Mouse (Mus musculus): ENCODE data around the gene Lcorl.

DNA sequence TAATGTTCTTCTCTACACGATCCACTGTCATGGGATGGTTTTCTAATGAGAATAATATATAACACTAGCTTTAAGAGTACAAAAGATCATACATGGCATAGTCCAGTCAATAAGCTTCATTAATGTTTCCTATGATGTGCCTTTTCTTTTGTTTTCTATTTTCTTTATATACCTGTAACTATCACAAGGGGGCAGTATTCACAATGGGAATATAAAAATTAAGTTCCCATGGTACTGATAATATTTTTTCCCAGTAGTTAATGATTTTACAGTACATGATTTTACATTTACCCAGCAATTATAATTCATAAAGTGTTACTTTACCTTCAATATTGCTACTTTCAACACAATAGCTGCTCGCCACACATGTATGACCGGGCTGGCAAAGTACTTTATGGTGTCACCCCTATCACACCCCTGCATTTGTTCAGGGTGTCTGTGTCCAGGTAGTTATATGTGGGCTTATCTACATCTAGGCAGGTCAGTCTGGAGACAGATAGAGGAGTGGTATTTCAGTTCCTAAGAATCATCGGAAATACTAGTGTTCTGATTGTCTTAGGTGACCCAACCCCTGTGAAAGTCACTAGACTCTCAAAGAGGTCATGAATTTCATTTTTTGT, 99.8 kb downstream of the Lcorl start:
- no peak for TF ChIP-seq CTCF (IDR thresholded peaks at IDR 0.05; ENCODE audit: low read depth, low read length)
- TF ChIP-seq POLR2A (IDR thresholded peaks at IDR 0.05; ENCODE audit: insufficient read depth, low read length): no peak
